Mouse (Mus musculus) liver, embryonic 14.5 days (tissue): ENCODE measurements around the gene Lrfn4. TPM values are rescaled to one million over a fixed set of nuclear protein-coding genes. Genes with fewer than 3 reads are reported as not detected.

Experiments
- ATAC-seq: fragments of 200-750 bp; cut with Nextera tagmentation; 2 replicates; pipeline ENCODE4 v1.8.0; 2017; ENCODE audit warnings: moderate number of reproducible peaks, mild to moderate bottlenecking, moderate library complexity; ENCODE audit not compliant: insufficient read depth
- DNase-seq, 3 experiments: peaks; one replicate each; pipeline ENCODE4 v3.0.0-alpha.2; 2012 to 2013; ENCODE audit warnings: low read depth in 3 of 3, low spot score in 3 of 3
- H3K27ac ChIP-seq: fragments of 300-500 bp; sonication (generic); 2 replicates; pipeline ENCODE4 v1.5.1; 2014; ENCODE audit warnings: moderate library complexity, mild to moderate bottlenecking, control low read depth, inconsistent platforms
- H3K27me3 ChIP-seq: fragments of 300-500 bp; sonication (generic); 2 replicates; pipeline ENCODE4 v1.6.1; 2014; ENCODE audit warnings: mild to moderate bottlenecking, low read length, moderate library complexity; ENCODE audit not compliant: control insufficient read depth, insufficient read depth
- H3K36me3 ChIP-seq: fragments of 300-500 bp; sonication (generic); replicated peaks from 2 replicates; pipeline ENCODE4 v1.6.1; 2014; ENCODE audit warnings: low read depth; ENCODE audit not compliant: control insufficient read depth, insufficient read depth
- H3K4me1 ChIP-seq, 2 experiments: fragments of 200-500 bp in 1 of 2; fragments of 300-500 bp in 1 of 2; sonication (generic) in 1 of 2; replicated peaks; 2 replicates each; pipeline ENCODE4 v1.6.1; 2012 to 2014; ENCODE audit warnings: antibody characterized with exemption in 1 of 2, inconsistent platforms in 1 of 2, low read length in 1 of 2; ENCODE audit not compliant: control insufficient read depth in 2 of 2, insufficient read depth in 2 of 2
- H3K4me2 ChIP-seq: fragments of 300-500 bp; sonication (generic); 2 replicates; pipeline ENCODE4 v1.6.1; 2014; ENCODE audit warnings: low read depth, mild to moderate bottlenecking, control low read depth, moderate library complexity
- H3K4me3 ChIP-seq, 2 experiments: fragments of 200-500 bp in 1 of 2; fragments of 300-500 bp in 1 of 2; sonication (generic) in 1 of 2; 2 replicates each; pipeline ENCODE4 v1.5.1; 2012 to 2014; ENCODE audit warnings: low read depth in 2 of 2, low read length in 2 of 2, mild to moderate bottlenecking in 2 of 2, control low read depth in 1 of 2, inconsistent platforms in 1 of 2, moderate library complexity in 1 of 2; ENCODE audit not compliant: insufficient read depth in 1 of 2
- H3K9ac ChIP-seq: fragments of 300-500 bp; sonication (generic); replicated peaks from 2 replicates; pipeline ENCODE4 v1.6.1; 2014; ENCODE audit warnings: mild to moderate bottlenecking, control low read depth, moderate library complexity
- H3K9me3 ChIP-seq: fragments of 300-500 bp; sonication (generic); 2 replicates; pipeline ENCODE4 v1.6.1; 2016; ENCODE audit warnings: low read length, mixed read lengths; ENCODE audit not compliant: control insufficient read depth
- CTCF ChIP-seq: IDR thresholded peaks from 2 replicates; pipeline ENCODE4 v1.5.1; 2016; ENCODE audit warnings: antibody characterized with exemption, low read depth, control low read depth
- EP300 ChIP-seq: IDR thresholded peaks from 2 replicates; pipeline ENCODE4 v1.6.1; 2016; ENCODE audit warnings: antibody characterized with exemption, low read depth
- WGBS: fragments of 180-500 bp; shearing (Covaris S2); extraction: QIAGEN DNeasy Blood & Tissue Kit; methylation state at CpG from one replicate; pipeline ENCODE4 v1.1.7; 2014; ENCODE audit not compliant: insufficient replicate concordance; 5-methylcytosine and 5-hydroxymethylcytosine counted together
- polyA plus RNA-seq, 2 experiments: library from polyadenylated mRNA; depleted of rRNA in 1 of 2; stranded (reverse) in 1 of 2; unstranded in 1 of 2; fragments of >200 nt; fragmentation: Nextera tagmentation in 1 of 2; extraction: Ambion mirVana in 1 of 2; gene quantifications; 2 replicates each; pipeline versions ENCODE4 v1.2.1 to v1.2.3; 2012 to 2014

The Lrfn4 gene
- polyA plus RNA-seq, 2 experiments: 0.42 to 2.1 TPM

DNA sequence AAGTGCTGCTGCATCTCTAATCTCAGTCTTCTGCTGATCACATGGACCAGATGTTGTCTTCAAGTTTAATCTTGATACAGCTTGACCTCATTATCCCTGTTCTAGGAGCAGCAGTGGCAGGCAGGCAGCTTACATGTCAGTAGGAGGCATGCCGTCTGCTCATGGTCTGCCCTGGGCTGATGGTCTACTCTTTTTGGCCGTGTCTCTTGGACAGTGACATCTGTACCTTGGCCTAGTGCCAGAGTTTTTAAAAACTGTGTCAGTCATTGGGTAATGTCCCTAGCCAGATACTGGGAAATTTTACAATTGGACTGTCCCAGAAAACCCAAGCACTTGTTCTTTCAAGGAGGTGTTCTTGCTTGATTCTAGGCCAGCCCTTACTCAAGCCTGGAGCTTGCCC is 36.7 kb downstream of the Lrfn4 start:
- no peak for ATAC-seq
- no peak overlapping the region for H3K4me3 ChIP-seq
- TF ChIP-seq EP300 (no peak), CTCF (no peak)
- H3K4me1 ChIP-seq: peaks cover 6 to 7% of the 10 kb centered on the region in 2 experiments
- H3K27me3 ChIP-seq: no peaks in the 10 kb centered on the region; the same call in 1 of the 2 replicates
- no peak overlapping the region for H3K27ac ChIP-seq
- no peak for DNase-seq
- WGBS: 56% methylated on average over 2 of the region's 2 CpGs
- H3K4me2 ChIP-seq: no peak overlapping the region
- no peaks in the 10 kb centered on the region for H3K36me3 ChIP-seq
- no peaks in the 10 kb centered on the region for H3K9me3 ChIP-seq
- H3K9ac ChIP-seq: no peak overlapping the region

DNA sequence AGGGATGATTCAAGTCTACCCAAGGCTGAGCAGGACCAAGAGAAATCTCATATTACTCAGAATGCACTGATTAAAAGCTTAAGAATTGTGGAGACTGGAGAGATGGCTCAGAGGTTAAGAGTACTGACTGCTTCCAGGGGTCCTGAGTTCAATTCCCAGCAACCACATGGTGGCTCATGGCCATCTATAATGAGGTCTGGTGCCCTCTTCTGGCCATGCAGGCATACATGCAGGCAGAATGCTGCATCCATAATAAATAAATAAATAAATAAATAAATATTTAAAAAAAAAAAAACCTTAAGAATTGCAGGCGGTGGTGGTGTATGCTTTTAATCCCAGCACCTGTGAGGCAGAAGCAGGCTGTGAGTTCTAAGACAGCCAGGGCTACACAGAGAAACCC is 42.2 kb downstream of the Lrfn4 start:
- TF ChIP-seq EP300 (no peak), CTCF (peak; percentile 74)
- no peak for ATAC-seq
- DNase-seq: no peak
- Histone ChIP-seq H3K4me1 (peaks cover 40 to 41% of the 10 kb centered on the region in 2 experiments), H3K27me3 (no peaks in the 10 kb centered on the region; the same call in 1 of the 2 replicates), H3K9me3 (no peaks in the 10 kb centered on the region), H3K27ac (no peak overlapping the region), H3K4me3 (no peak overlapping the region), H3K36me3 (no peaks in the 10 kb centered on the region), H3K9ac (no peak overlapping the region), H3K4me2 (no peak overlapping the region)
- WGBS: 69% methylated on average over 1 of the region's 1 CpGs

DNA sequence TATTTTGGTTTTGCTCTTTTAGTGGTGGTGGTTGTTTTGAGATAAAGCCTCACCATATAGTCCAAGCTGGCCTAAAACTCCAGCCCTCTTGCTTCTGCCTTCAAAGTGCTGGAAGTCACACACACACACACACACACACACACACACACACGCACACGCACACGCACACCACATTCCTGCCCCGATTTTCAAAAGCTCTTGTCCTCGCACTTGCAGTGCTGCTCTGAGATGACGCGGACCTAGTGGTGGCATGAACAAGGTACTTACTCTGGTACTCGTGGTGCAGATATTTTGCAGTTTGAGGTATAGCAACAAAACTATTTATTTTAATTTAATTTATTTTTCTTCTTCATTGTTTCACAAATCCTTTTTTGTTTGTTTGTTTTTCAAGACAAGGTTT is 43.0 kb downstream of the Lrfn4 start:
- Histone ChIP-seq H3K4me1 (peaks cover 47 to 48% of the 10 kb centered on the region in 2 experiments), H3K36me3 (no peaks in the 10 kb centered on the region), H3K9ac (no peak overlapping the region), H3K9me3 (no peaks in the 10 kb centered on the region), H3K27ac (no peak overlapping the region), H3K4me2 (no peak overlapping the region), H3K4me3 (no peak overlapping the region), H3K27me3 (no peaks in the 10 kb centered on the region; the same call in 1 of the 2 replicates)
- 85% methylated on average over 8 of the region's 8 CpGs for WGBS
- ATAC-seq (no peak), DNase-seq (no peak)
- TF ChIP-seq CTCF (no peak), EP300 (no peak)

DNA sequence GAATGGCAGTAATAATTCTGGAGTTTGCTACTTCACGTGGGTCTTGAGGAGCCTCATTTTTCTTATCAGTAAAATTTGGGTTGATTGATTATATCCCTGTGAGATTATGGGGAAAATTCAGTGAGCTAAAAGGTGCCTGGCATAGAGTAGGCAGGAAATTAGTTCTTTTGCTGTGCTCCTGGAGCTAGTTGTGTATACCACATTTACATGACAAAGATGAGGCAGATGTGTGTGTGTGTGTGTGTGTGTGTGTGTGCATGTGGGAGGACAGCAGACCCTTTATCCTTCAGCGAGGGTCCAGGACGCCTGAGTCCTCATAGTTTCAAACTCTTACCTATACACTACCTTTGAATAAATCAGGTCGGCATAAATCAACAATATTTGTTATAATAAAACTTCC is 43.4 kb downstream of the Lrfn4 start:
- peak overlapping the region; percentile 73 for H3K27ac ChIP-seq
- peaks cover 51 to 52% of the 10 kb centered on the region in 2 experiments for H3K4me1 ChIP-seq

DNA sequence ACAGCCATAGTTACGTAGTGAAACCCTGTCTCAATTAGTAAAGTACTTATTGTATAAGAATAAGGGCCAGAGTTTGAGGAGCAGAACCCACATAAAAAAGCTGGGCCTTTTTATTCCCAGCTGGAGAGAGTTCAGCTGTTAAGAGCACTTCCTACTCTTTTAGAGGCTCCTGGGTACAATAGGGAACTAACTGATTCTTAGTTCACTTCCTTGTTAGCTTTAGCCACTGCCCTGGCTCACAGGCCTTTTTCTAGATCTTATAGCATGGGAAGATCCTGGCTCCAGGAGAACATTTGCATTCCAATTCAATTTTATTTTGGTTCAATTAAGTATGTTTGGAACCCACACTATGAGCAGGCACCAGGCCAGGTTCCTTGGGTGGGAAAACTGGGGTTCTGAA is 43.8 kb downstream of the Lrfn4 start:
- Histone ChIP-seq H3K27ac (peak overlapping the region; percentile 73), H3K9ac (peak overlapping the region; percentile 38), H3K36me3 (no peaks in the 10 kb centered on the region), H3K4me1 (peaks cover 55 to 56% of the 10 kb centered on the region in 2 experiments), H3K9me3 (no peaks in the 10 kb centered on the region), H3K27me3 (no peaks in the 10 kb centered on the region; the same call in 1 of the 2 replicates), H3K4me3 (no peak overlapping the region), H3K4me2 (no peak overlapping the region)
- WGBS: 95% methylated on average over 1 of the region's 1 CpGs
- DNase-seq (no peak), ATAC-seq (no peak)
- TF ChIP-seq CTCF (no peak), EP300 (no peak)

More for the DNA sequence above, 43.4 kb downstream of the Lrfn4 start:
- no peak overlapping the region for H3K4me3 ChIP-seq
- WGBS: 68% methylated on average over 4 of the region's 4 CpGs
- H3K36me3 ChIP-seq: no peaks in the 10 kb centered on the region
- H3K9ac ChIP-seq: peak overlapping the region; percentile 29; the same call in 1 of the 2 replicates
- H3K4me2 ChIP-seq: no peak overlapping the region
- H3K9me3 ChIP-seq: no peaks in the 10 kb centered on the region
- ATAC-seq (no peak), DNase-seq (no peak)
- no peaks in the 10 kb centered on the region; the same call in 1 of the 2 replicates for H3K27me3 ChIP-seq
- TF ChIP-seq EP300 (no peak), CTCF (no peak)
